Mouse (Mus musculus) urinary bladder, postnatal 10 days (tissue): ENCODE results near the gene Ythdf1.

Experiments
- DNase-seq: peaks from one replicate; pipeline ENCODE4 v3.0.0; 2022; ENCODE audit warnings: low spot score

Ythdf1 gene

DNA sequence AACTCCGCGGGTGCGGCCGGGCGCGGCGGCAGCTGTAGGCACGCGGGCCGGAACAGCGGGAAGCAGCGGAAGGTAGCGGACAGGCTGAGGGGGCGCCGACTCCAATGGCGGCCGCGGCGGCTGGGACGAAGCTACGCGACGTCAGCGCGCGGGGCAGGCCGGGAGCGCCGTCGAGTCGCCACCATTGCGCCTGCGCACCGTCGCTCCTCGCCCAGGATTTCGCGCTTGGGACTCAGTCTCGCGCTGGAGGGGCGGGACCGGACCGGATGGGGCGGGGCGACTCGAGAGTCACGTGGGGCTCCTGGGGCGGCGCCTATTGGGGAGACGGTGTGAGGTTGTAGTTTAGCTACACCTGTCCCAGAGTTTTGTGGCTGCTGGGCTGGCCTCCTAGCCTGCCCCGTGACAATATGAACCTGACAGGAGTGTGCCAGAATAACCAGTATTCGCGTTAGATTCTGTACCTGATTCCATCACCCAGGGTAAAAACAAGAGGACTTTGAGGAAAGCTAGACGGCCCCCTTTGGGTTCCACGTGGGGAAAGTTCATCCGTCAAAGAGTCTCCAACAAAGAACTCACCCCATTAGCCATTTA is at the start of gene Ythdf1:
Gene Ythdf1, minus strand, starts transcription at position 140 of the 591 bp plus-strand sequence.
- peak; percentile 95 for DNase-seq

DNA sequence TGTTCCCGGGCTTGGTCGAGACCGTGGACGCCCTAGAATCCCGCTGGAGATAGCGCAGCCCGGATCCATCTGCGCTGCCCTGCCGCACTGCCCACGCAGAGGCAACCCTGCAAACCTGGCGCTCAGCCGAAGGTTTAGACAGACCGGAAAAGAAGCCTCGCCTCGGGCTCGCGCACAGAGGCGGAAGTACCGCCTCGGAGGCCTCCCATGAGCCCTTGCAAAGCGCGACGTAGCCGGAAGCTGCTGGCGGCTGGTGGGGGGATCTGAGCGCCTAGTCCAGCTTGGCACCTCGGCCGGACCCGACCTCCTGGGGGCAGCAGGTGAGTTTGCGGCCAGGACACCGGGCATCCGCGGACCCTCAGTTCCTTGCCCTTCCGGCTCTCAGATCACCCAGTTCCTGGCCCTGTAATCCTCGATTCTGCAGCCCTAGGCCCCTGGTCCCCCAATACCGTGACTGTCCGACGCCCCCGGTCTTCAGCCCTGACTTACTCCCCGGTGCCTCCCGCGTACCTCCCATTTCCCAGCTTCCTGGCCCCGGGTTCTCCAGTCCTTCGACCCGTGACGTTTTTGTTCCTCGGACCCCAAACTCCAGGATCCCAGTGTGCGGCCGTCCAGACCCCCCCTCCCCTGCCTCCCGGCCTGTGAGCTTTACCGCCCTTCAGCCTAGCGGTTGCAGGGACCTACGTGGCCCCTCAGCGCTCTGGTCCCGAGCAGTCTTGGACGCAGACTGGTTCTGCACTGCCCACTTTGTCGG is 46.4 kb upstream of the Ythdf1 start, which contains the start of gene Arfgap1:
Gene Arfgap1, plus strand, starts transcription at position 216 of the 754 bp plus-strand sequence.
- peak; percentile 72 for DNase-seq

DNA sequence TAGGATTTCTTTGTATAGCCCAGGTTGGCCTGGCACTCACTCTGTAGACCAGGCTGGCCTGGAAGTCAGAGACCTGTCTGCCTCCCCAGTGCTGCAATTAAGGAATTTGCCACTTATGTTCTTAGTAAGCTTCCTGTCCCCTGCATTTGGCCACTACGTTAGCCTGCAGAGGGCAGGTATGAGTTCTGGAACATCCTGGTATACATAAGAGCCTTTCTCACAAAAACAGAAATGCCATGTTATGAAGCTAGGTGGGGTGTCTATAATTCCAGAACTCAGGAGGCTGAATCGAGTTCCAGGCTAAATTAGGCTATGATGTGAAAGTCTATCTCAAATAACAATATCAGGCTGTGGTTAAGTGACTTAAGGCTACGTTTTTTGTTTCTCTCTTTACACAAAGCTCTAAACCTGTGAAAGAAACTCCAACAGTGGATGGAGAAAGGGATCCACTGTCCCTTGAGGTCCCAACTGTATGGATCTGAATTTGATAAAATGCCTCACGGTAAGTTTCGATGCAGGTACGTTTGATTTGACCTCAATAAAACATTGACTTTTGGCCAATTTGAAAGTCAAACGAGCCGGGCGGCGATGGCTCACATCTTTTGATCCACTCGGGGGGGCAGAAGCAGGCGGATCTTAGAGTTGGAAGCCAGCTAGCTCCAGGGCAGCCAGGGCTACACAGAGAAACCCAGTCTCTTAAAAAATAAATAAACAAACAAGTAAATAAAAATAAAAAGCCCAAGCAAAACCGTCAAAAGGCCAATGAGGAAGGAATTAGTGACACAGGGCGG is 45.5 kb upstream of the Ythdf1 start:
- no peak for DNase-seq

DNA sequence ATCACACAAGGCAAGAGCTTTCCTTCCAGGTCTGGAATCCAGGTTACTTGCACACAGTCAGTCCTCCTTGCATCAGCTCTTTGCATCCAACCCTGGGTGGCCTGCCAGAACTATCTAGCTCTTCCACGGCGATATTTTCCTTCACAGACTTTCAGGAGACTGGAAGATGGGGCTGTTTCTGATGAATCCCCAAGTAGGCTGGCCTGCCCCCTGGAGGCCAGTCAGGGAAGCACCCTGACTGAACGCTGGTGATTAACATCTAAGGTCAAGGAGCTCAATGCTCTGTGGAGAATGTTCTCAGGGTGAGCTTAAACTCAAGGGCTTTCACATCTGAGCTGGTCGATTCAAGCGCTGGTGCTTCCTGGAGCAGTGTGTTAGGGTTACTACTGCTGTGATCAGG is 43.2 kb upstream of the Ythdf1 start:
- no peak for DNase-seq

DNA sequence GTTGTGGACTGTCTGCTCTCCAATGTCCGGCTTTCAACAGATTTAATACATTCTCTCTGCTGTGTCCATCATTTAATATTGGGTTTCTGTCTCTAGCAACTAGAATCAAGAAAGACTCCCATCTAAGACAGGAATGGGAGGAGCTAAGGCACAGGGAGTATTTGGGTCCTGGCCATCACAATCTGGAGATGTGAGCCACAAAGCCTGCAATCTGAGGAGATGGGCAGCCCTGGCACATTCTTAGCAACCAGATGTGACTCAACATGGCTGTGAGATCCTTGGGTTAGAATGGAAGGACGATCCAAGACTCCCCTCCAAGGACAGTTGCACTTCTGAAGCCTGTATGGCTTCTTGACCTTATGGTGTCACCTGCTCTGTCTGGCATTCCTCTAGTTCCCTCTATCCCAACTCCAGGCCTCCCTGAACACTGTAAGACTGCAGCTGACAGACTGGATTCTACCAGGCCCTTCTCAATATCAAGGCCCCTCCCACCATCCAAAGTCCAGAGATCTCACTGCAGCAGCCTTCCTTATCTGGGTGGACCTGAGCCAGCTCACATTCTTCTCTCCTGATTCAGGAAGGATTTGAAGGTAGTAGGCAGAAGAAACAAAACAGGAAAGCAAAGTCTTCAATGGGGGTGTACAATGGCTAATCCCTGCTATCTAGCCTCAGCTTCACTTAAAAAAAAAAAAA is 42.0 kb upstream of the Ythdf1 start:
- no peak for DNase-seq

DNA sequence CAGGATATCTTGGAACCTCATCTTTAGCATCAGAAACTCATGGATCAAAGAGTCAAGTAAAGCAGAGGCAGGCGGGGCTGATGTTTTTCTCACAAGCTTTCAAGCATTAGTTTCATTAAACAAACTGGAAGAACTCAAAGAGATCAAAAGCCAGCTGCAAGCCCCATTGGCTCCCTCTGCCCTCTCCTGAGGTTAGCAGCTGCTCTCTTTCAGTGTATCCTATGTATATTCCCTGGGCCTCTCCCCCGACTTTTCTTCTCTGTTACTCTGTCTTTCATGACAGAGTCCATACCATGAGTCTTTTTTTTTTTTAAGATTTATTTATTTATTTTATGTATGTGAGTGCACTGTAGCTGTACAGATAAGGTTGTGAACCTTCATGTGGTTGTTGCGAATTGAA is 39.4 kb upstream of the Ythdf1 start:
- no peak for DNase-seq

DNA sequence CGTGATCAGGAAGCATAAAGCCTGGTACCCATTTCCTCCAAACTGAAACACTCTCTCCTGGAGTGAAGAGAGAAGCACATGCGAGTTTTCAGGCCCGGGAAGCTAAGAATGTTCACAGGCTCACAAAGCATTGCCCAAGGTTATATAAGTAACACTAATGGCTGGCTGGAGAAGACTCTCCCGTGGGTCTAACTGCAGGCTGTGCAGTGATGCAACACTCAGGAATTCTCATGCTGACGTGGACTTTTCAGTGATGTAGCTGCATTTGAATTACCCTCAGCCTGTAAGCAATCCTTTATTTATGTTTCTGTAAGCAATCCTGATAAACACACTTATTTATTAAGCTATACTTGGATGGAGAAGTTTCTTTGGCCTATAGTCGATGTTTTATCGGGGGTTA is 38.9 kb upstream of the Ythdf1 start:
- no peak for DNase-seq

DNA sequence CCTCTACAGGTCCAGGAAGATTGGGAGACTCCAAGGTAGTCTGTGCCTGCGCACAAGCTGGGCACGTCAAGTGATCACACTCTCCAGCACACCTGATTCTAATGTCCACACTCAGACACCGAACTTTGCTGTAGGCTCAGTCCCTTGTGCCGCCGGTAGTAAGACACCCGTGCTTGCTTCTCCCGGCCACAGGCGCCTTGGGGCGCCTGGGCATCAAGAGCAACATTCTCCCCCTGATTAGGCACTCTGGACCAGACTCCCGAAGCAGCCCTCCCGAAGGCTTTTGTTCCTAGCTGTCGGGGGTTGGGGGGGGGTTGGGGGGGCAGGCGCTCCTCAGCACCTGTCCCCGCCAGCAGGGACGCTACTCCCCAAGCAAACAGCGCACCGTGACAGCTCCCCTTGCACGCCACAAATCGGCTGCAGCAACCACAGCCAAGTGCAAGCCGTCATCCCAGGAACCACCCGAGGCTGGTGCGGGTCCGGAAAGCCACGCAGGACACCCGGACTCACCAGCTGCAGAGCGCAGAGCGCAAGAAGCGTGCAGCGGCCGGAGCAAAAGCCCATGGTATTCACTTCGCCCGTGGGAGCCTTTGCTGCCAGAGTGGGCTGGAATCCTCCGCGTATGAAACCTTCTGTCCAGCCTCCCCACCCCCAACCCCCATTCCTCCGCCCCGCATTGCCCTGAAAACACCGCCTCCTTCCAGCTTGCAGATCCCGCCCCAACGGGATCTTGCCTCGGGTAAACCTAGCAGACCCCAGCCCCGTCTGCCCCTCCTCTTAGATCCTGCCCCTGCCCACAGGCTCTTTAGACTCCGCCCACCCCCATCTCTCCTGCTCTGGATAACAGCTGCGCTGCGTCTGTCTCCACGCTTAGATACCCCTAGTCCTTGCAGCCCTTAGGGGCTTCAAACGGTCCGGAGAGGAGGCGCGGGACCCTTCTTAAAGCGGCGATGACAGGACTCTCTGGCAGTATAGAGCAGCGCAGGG is 33.6 kb upstream of the Ythdf1 start, which contains the start of gene Nkain4:
Gene Nkain4, minus strand, starts transcription at position 639 of the 987 bp plus-strand sequence.
- no peak for DNase-seq

DNA sequence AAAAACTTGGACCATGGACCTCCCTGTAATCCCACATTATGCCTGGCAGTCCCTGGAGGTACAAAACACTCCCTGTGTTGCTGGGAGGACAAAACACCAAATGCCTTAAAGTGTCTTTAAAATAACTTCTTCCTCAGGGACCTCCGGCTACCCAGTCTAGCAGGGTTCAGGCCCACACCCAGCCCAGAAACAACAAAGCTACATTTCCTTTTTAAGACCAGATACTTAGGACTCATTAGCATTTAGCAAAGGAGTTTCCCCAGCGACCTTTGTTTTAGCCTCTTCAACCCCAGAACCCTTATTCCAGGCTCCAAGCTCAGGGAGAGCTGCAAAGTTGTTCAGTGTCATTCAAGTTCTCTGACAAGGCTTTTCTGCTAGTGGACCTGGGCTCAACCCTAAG is 32.9 kb upstream of the Ythdf1 start:
- DNase-seq = no peak

DNA sequence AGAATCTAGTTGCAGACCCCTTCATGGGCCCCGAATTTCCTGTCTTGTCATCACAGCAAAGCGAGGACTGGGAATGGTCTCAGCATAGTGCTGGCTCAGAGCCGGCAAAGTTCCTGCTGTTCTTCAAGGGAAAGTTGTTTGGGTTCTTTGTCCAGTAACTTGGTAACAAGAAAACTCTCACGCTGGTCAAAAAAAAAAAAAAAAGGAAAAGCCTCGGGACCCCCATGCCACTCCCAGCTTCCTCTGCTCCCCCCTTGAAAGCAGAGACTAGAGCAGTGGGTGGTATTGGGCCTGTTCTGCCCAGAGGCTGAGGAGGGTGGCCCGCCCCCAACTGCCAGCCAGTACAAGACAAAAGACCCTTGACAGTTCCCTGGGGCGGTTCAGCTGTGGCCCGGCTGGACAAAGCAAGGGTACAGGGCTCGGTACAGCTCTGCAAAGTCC is 32.0 kb upstream of the Ythdf1 start:
- no peak for DNase-seq

DNA sequence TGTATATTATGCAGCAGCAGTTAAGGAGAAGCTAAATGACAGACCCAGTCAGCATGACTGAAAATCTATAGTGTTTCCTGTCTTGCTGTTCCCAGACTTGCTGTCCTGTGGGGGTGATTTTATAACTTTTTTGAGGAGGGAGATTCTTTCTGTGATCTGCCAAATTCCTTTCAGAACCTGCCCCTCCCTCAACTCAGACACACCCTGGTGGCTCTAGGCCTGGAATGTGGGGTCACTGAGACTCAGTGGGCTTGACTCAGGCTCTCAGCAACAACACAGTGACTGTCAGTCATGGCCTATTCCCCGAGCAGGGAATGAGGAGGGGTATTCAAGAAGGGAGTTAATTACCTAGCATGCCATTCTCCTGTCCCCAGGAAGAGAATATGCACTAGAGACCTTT is 29.2 kb upstream of the Ythdf1 start:
- DNase-seq = no peak

DNA sequence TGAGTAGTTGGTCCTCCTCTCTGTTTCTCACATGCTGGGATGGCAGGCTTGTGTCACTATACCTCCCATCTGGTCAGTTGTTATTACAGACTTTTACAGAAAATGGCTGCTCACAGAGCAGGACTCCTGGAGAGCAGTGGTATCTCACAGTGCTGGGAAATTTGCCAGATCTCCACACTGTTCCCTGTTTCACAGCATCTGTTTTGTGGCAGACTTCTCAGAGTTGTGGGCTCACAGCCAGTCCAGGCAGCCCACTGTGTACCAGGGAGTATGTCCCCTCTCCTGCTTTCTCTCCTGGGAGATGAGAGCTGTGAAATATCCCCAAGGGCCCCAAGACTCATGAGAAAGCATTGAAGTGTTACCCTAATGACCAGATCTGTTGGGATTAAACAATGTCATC is 21.1 kb upstream of the Ythdf1 start:
- DNase-seq = no peak

DNA sequence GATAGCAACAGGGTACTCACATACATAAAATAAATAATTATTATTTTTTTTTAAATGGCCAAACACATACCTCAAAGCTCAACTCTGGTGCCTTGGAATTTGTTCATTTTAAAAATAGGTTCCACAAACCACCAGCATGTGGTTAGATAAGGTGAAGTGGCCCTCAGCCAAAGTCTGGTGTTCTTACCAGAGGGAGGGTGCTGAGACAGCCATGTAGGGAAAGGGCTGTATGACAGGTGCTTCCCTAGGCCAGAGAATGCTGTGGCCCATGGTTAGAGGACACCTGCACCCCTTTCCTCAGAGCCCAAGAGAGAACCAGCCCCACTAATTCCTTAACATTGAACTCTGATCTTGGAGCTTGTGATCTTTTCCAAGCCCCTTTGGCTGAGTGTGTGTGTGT is 19.4 kb upstream of the Ythdf1 start:
- DNase-seq = no peak

DNA sequence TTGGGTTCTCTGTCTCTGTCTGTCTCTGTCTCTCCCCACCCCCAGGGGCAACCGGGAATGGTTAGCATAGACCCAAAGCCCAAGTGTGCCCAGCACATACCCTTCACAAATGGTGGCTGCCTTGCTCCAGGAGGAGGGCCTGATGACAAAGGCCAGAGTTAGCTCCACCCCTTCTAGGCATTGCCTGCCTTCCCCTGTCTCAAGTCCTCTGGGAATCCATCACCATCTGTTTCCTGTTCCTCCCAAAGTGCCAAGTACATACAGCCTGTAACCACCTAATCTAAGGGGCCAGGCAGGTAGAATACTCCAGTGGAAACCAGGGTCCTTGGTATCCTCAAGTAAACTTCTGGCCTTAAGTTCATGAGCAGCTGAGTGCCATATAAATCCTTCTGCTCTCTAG is 11.7 kb upstream of the Ythdf1 start:
- no peak for DNase-seq

DNA sequence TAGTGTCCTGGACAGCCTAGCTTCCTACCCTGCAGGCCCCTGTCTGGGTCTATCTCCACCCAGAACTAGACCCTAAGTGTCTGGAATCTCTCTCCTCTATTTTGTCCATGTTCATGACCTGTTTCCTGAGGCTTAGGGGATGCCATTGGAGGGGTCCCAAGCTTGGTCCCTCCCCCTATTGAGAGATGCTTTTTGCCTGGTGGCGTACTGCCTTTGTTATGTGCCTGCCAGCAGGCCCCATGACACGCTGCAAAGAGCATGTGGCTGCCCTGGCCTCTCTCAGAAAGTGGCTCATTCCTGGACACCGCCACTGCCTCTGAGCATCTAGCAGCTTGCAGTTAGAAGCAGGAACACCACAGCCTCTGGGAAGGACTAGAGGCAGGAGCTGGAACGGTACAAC is 8.0 kb upstream of the Ythdf1 start, which contains the start of gene Birc7:
Gene Birc7, plus strand, starts transcription at position 301 of the 400 bp plus-strand sequence.
- no peak for DNase-seq

DNA sequence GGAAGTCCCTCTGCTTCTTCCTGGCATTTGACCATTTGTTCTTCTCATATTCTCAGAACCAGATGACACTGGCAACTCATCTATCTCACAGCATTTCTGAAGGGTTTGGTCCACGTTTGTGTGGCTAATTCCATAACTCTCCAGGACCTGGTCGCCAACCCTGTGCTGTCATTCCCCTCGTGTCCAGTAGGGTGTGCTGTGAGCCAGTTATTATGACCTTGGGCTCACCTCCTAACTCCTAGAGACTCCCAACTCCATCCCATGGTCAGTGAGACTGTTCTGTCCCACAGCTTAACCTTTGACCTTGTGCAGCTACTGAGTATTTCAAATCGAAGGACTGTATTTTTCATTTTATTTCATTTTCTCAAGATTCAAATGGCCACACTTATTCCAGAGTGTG is 4.4 kb upstream of the Ythdf1 start:
- DNase-seq = peak; percentile 33

DNA sequence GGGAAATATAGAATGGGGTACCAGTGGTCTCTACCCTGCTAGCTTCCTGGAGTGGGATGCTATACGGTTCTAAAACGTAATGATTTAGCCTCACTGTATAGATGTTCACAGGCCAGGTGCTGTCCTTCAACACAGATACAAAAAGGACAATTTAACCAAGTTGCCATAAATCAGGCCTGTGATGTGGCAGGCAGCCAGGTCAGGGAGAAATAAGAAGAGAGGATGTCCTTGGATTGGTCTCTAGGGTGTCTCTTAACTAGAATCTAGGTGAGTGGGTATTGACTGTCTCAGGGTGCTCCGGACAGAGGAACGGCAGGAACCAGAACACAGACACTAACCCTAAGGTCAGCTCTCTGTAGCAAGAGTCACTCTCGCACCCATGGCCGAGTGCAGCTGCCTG is 2.0 kb upstream of the Ythdf1 start:
- no peak for DNase-seq

DNA sequence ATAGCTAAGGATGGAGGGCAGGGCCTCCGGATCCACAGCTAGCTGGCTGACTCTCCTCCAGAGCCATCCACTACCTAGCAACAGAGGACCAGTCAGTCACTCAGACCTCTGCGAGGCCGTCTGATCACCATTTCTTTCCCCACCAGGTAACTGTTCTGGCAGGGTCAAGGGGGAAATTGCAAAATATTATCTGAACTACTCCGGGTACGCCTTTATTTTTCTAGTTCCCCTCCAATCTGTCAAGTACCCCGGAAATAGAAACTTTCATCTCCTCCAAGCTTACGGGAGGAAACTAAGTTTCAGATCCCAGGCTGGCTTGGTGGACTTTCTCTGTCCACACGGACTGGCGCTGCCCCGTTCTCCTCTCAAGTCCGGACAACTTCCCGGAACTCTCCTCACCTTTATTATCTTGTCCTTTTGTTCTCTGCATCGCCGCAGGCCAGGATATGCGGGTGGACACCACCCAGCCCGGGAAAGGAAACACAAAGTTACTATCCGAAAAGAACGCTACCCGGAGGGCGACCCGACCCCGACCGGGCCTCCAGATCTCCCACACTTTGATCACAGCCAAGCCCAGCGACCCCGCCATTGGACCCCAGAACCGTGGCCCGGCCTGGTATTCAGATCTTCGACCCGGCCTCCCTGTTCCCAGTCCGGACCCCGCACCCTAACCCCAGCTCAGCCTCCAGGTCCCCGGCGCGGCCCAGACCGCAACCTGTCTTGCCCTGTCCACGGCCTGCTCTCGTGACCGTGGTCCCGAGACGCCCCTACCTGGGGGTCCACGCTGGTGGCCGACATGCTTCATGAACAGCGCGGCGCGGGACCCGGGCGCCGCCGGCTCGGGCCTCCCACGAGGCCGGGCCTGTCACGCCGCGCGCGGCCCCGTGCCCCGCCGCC is 588 bp downstream of the Ythdf1 start:
- DNase-seq = peak; percentile 18

DNA sequence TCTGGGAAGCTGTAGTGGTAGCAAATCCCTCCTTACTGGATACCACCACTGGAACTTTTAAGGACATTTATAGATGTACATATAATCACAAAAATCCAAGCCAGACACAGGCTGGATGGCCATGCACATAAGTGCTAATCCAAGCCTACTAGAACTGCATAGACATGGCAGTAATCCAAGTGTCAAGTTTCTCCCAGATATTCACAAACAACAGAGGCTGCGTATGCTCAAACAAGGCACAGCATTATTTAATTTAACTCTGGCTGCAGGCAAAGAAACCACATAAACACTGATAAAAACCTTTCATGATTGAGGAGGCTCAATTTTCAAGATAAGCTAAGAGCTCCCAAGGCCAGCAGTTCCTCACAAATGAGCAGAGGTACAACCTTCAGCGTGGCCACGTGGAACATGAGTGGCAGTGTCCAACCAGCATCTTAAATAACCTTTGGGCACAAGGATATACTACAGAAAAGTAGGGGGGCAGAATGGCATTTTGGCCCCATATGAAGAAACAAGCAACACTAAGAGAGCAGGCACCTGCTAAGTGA is 4.8 kb downstream of the Ythdf1 start:
- DNase-seq = no peak

DNA sequence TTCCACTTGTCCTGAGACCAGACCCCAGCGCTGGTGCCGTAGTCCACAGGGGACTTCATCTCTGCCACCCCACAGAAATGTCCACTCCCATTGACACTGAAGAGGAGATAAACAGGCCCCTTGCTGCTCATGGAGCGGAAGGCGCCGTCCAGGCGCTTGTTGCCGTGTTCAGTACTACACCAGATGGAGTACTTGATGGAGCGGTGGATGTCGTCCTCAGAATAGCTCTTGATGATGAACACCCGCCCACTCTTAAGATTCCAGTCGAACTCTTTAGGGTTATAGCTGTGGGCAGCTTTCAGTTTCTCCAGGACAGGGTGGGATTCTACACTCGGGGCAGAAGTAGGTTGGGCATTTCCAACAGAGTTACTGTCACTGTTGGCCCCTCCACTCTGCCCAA is 9.8 kb downstream of the Ythdf1 start:
- DNase-seq = no peak
